Mouse (Mus musculus) MEL (cell line): ENCODE results near the gene Cnih3. TPM values are rescaled to one million over a fixed set of nuclear protein-coding genes. Genes with fewer than 3 reads are reported as not detected.

Experiments
- DNase-seq: peaks from one replicate; pipeline ENCODE4 v3.0.0; 2011; ENCODE audit warnings: low read depth, low spot score
- H3K27ac ChIP-seq: 2 replicates; pipeline ENCODE4 v1.5.1; 2012; ENCODE audit warnings: low read depth, mild to moderate bottlenecking, control low read depth, low read length, moderate library complexity; ENCODE audit not compliant: control insufficient read depth
- H3K27me3 ChIP-seq, 2 experiments: fragments of 150-350 bp in 1 of 2; sonication (generic) in 1 of 2; 2 replicates each; pipeline ENCODE4 v1.6.1; 2012; ENCODE audit warnings: low read length in 2 of 2, mild to moderate bottlenecking in 2 of 2, improper control_type of control experiment in 1 of 2, moderate library complexity in 1 of 2; ENCODE audit not compliant: insufficient read depth in 2 of 2, control insufficient read depth in 1 of 2
- H3K36me3 ChIP-seq, 2 experiments: 2 replicates each; pipeline ENCODE4 v1.6.1; 2012 to 2014; ENCODE audit warnings: low read length in 2 of 2, improper control_type of control experiment in 1 of 2, inconsistent platforms in 1 of 2, mild to moderate bottlenecking in 1 of 2; ENCODE audit not compliant: insufficient read depth in 2 of 2, control insufficient read depth in 1 of 2
- H3K4me1 ChIP-seq, 2 experiments: fragments of 150-350 bp in 1 of 2; sonication (generic) in 1 of 2; 2 replicates each; pipeline ENCODE4 v1.6.1; 2012; ENCODE audit warnings: low read length in 2 of 2, improper control_type of control experiment in 1 of 2, mild to moderate bottlenecking in 1 of 2; ENCODE audit not compliant: insufficient read depth in 2 of 2, control insufficient read depth in 1 of 2
- H3K4me3 ChIP-seq, 2 experiments: fragments of 150-350 bp in 1 of 2; sonication (generic) in 1 of 2; 2 replicates each; pipeline ENCODE4 v1.5.1; 2012; ENCODE audit warnings: low read depth in 2 of 2, low read length in 2 of 2, mild to moderate bottlenecking in 2 of 2, moderate library complexity in 2 of 2, control low read depth in 1 of 2, improper control_type of control experiment in 1 of 2; ENCODE audit not compliant: control insufficient read depth in 1 of 2, insufficient read depth in 1 of 2
- H3K79me2 ChIP-seq: 2 replicates; pipeline ENCODE4 v1.6.1; 2012; ENCODE audit warnings: mild to moderate bottlenecking, low read length, moderate library complexity; ENCODE audit not compliant: control insufficient read depth, poor library complexity, insufficient read depth
- H3K9ac ChIP-seq: 2 replicates; pipeline ENCODE4 v1.6.1; 2012; ENCODE audit warnings: low read depth, mild to moderate bottlenecking, control low read depth, low read length, moderate library complexity; ENCODE audit not compliant: control insufficient read depth, poor library complexity, severe bottlenecking
- H3K9me3 ChIP-seq: fragments of 150-350 bp; sonication (generic); replicated peaks from 2 replicates; pipeline ENCODE4 v1.6.1; 2012; ENCODE audit warnings: mild to moderate bottlenecking, low read length, improper control_type of control experiment, moderate library complexity; ENCODE audit not compliant: insufficient read depth
- CHD1 ChIP-seq: IDR thresholded peaks from 2 replicates; pipeline ENCODE4 v1.6.1; 2012; ENCODE audit warnings: low read depth, mild to moderate bottlenecking, inconsistent platforms, low read length, improper control_type of control experiment
- CHD2 ChIP-seq: IDR thresholded peaks from 2 replicates; pipeline ENCODE4 v1.6.1; 2011; ENCODE audit warnings: low read length, improper control_type of control experiment
- CTCF ChIP-seq, 3 experiments: IDR thresholded peaks in 2 of 3; conservative IDR thresholded peaks in 1 of 3; 2 replicates each; pipeline ENCODE4 v1.5.1; 2011 to 2012; ENCODE audit warnings: low read length in 3 of 3, low read depth in 2 of 3, mild to moderate bottlenecking in 2 of 3, improper control_type of control experiment in 1 of 3, inconsistent platforms in 1 of 3, mixed read lengths in 1 of 3, moderate library complexity in 1 of 3; ENCODE audit not compliant: control insufficient read depth in 1 of 3, insufficient read depth in 1 of 3, poor library complexity in 1 of 3, severe bottlenecking in 1 of 3
- E2F4 ChIP-seq: IDR thresholded peaks from 2 replicates; pipeline ENCODE4 v1.6.1; 2011; ENCODE audit warnings: low read depth, low read length, improper control_type of control experiment, borderline replicate concordance
- ELF1 ChIP-seq: IDR thresholded peaks from 2 replicates; pipeline ENCODE4 v1.6.1; 2014; ENCODE audit warnings: low read depth, mild to moderate bottlenecking, inconsistent platforms, low read length, improper control_type of control experiment, moderate library complexity
- GABPA ChIP-seq: IDR thresholded peaks from 2 replicates; pipeline ENCODE4 v1.6.1; 2012; ENCODE audit warnings: low read depth, mild to moderate bottlenecking, inconsistent platforms, low read length, improper control_type of control experiment, moderate library complexity
- GATA1 ChIP-seq: IDR thresholded peaks from 2 replicates; pipeline ENCODE4 v1.6.1; 2011; ENCODE audit warnings: low read depth, low read length, improper control_type of control experiment
- JUND ChIP-seq: IDR thresholded peaks from 2 replicates; pipeline ENCODE4 v1.6.1; 2011; ENCODE audit warnings: low read depth, mild to moderate bottlenecking, improper control_type of control experiment, low read length
- KAT2A ChIP-seq: conservative IDR thresholded peaks from 2 replicates; pipeline ENCODE4 v1.6.1; 2012; ENCODE audit warnings: low read depth, low read length, improper control_type of control experiment, inconsistent platforms
- MAZ ChIP-seq: IDR thresholded peaks from 2 replicates; pipeline ENCODE4 v1.6.1; 2012; ENCODE audit warnings: low read depth, mild to moderate bottlenecking, inconsistent platforms, low read length, improper control_type of control experiment
- MEF2A ChIP-seq: IDR thresholded peaks from 2 replicates; pipeline ENCODE4 v1.6.1; 2014; ENCODE audit warnings: low read depth, mild to moderate bottlenecking, inconsistent platforms, low read length, improper control_type of control experiment; ENCODE audit not compliant: poor library complexity, insufficient replicate concordance, severe bottlenecking; ENCODE audit errors: extremely low read depth
- NELFE ChIP-seq: IDR thresholded peaks from 2 replicates; pipeline ENCODE4 v1.6.1; 2011; ENCODE audit warnings: low read depth, low read length, improper control_type of control experiment
- NRF1 ChIP-seq: IDR thresholded peaks from 2 replicates; pipeline ENCODE4 v1.6.1; 2014; ENCODE audit warnings: low read depth, mild to moderate bottlenecking, inconsistent platforms, low read length, improper control_type of control experiment, moderate library complexity; ENCODE audit not compliant: poor library complexity, insufficient read depth, severe bottlenecking
- RAD21 ChIP-seq: IDR thresholded peaks from 2 replicates; pipeline ENCODE4 v1.6.1; 2011; ENCODE audit warnings: mild to moderate bottlenecking, low read depth, low read length, improper control_type of control experiment
- RCOR1 ChIP-seq: IDR thresholded peaks from 2 replicates; pipeline ENCODE4 v1.6.1; 2012; ENCODE audit warnings: low read depth, mild to moderate bottlenecking, inconsistent platforms, low read length, improper control_type of control experiment
- SIN3A ChIP-seq: IDR thresholded peaks from 2 replicates; pipeline ENCODE4 v1.6.1; 2012; ENCODE audit warnings: low read length, improper control_type of control experiment, inconsistent platforms
- SMC3 ChIP-seq: IDR thresholded peaks from 2 replicates; pipeline ENCODE4 v1.6.1; 2011; ENCODE audit warnings: low read depth, low read length, improper control_type of control experiment
- TBP ChIP-seq: IDR thresholded peaks from 2 replicates; pipeline ENCODE4 v1.8.0; 2011; ENCODE audit warnings: low read depth, low read length, improper control_type of control experiment
- USF1 ChIP-seq: IDR thresholded peaks from 2 replicates; pipeline ENCODE4 v1.6.1; 2014; ENCODE audit warnings: low read depth, mild to moderate bottlenecking, inconsistent platforms, low read length, improper control_type of control experiment, moderate library complexity
- USF2 ChIP-seq, 2 experiments: IDR thresholded peaks; 2 replicates each; pipeline ENCODE4 v1.6.1; 2011 to 2012; ENCODE audit warnings: improper control_type of control experiment in 2 of 2, low read length in 2 of 2, borderline replicate concordance in 1 of 2, inconsistent platforms in 1 of 2, low read depth in 1 of 2, mild to moderate bottlenecking in 1 of 2; ENCODE audit not compliant: insufficient read depth in 1 of 2
- ZC3H11A ChIP-seq: IDR thresholded peaks from 2 replicates; pipeline ENCODE4 v1.6.1; 2012; ENCODE audit warnings: low read depth, mild to moderate bottlenecking, inconsistent platforms, low read length, improper control_type of control experiment
- ZKSCAN1 ChIP-seq: IDR thresholded peaks from 2 replicates; pipeline ENCODE4 v1.6.1; 2012; ENCODE audit warnings: low read depth, mild to moderate bottlenecking, inconsistent platforms, low read length, improper control_type of control experiment, moderate library complexity
- ZMIZ1 ChIP-seq: IDR thresholded peaks from 2 replicates; pipeline ENCODE4 v1.6.1; 2012; ENCODE audit warnings: low read depth, mild to moderate bottlenecking, inconsistent platforms, low read length, improper control_type of control experiment, moderate library complexity
- ZNF384 ChIP-seq: IDR thresholded peaks from 2 replicates; pipeline ENCODE4 v1.6.1; 2012; ENCODE audit warnings: low read depth, mild to moderate bottlenecking, inconsistent platforms, low read length, improper control_type of control experiment
- polyA plus RNA-seq, 2 experiments: library from polyadenylated mRNA; stranded (reverse) in 1 of 2; unstranded in 1 of 2; fragments of >175 nt in 1 of 2; fragments of >200 nt in 1 of 2; gene quantifications; 2 replicates each; pipeline versions ENCODE4 v1.2.1 to v1.2.4; 2012; ENCODE audit warnings: low replicate concordance in 2 of 2, low read depth in 1 of 2; ENCODE audit not compliant: insufficient read length in 2 of 2, insufficient read depth in 1 of 2, missing spikeins in 1 of 2
- total RNA-seq: library from RNA; depleted of rRNA; stranded (reverse); fragments of 300-350 nt; gene quantifications from 2 replicates; pipeline ENCODE4 v1.2.3, GENCODE M21; 2012

The Cnih3 gene
- total and polyA plus RNA-seq, 3 experiments = not detected

DNA sequence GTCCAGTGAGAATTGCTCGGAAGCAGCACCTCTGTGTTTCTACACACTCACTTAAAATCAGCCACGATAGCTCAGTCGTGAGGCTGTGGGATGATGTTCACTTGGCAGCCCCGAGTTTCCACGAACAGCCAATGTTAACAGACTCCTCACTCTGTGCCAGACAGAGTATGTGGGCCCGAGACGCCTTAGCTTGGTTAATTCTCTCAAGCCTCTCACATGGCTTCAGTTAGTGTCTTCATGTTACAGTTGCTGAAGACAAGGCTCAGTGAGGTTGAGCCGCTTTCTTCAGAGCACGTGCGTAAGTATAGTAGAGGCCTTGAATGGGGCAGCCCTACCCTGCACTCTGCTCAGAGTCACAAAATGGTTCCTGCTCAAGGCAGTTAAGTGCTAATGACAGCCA lies 38.1 kb upstream of the Cnih3 start:
- no peaks in the 10 kb centered on the region for H3K79me2 ChIP-seq
- no peak overlapping the region for H3K4me3 ChIP-seq
- H3K4me1 ChIP-seq = peaks cover 0 to 16% of the 10 kb centered on the region in 2 experiments; a peak in 3 of 4 replicates
- peaks cover 0 to 8% of the 10 kb centered on the region in 2 experiments; a peak in 2 of 4 replicates for H3K36me3 ChIP-seq
- peaks cover 0 to 2% of the 10 kb centered on the region in 2 experiments; a peak in 1 of 4 replicates for H3K27me3 ChIP-seq
- no peak for DNase-seq
- TF ChIP-seq GATA1 = no peak
- no peaks in the 10 kb centered on the region for H3K9me3 ChIP-seq
- H3K27ac ChIP-seq = no peak overlapping the region
- no peak overlapping the region for H3K9ac ChIP-seq

DNA sequence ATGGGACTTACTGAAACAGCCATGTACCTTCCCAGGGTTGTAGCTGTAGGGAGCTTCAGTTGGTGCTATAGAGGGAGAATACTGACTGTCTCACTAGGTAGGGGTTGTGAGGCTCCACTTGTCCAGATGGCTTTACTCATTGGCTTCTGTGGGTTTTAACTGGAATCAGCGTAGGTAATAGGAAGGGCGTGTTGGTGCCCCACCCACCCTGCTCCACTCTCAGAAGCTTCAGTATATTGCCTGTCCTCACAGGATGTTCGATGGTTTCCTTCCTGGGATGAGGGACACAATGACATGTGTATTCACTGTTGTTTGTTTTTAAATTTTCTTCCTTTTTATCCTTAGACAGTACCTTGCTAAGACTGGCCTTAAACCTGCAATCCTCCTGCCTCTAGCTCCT lies 37.1 kb upstream of the Cnih3 start:
- Histone ChIP-seq H3K36me3 (peaks cover 0 to 8% of the 10 kb centered on the region in 2 experiments; a peak in 2 of 4 replicates), H3K4me1 (peaks cover 0 to 16% of the 10 kb centered on the region in 2 experiments; a peak in 3 of 4 replicates), H3K27me3 (peaks cover 0 to 2% of the 10 kb centered on the region in 2 experiments; a peak in 1 of 4 replicates), H3K9ac (no peak overlapping the region), H3K27ac (no peak overlapping the region), H3K79me2 (no peaks in the 10 kb centered on the region), H3K9me3 (no peaks in the 10 kb centered on the region), H3K4me3 (no peak overlapping the region)
- no peak for DNase-seq
- TF ChIP-seq ZC3H11A (no peak), SMC3 (no peak), E2F4 (no peak)

DNA sequence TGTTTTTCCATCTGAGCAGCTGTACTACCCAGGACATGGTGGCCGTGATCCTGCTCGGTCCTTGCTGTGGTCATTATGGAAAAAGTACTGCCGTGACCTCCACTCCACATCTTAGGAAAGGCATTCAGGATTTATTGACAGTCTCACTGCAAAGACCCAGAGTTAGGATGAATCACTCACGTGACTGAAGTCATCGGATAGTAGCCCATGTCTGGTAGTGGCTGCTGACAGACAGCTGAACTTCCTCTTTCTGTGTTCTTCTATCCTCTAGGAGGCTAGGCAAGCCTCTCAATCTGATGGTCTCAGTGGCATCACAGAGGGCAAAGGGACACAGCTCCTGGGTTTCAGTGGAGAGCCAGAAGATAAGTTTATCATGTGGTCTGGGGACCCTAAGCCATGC lies 35.9 kb upstream of the Cnih3 start:
- Histone ChIP-seq H3K27ac (no peak overlapping the region), H3K4me3 (no peak overlapping the region), H3K4me1 (peaks cover 0 to 16% of the 10 kb centered on the region in 2 experiments; a peak in 3 of 4 replicates), H3K9me3 (no peaks in the 10 kb centered on the region), H3K27me3 (peaks cover 0 to 2% of the 10 kb centered on the region in 2 experiments; a peak in 1 of 4 replicates), H3K9ac (no peak overlapping the region), H3K36me3 (peaks cover 0 to 4% of the 10 kb centered on the region in 2 experiments; a peak in 2 of 4 replicates), H3K79me2 (no peaks in the 10 kb centered on the region)
- DNase-seq = peak; percentile 81
- TF ChIP-seq ZNF384 (no peak), RCOR1 (0 out of 2 replicates have a peak, but pooled peaks have one; percentile 29), ZKSCAN1 (no peak), RAD21 (no peak), MAZ (no peak), ELF1 (no peak), NRF1 (no peak), USF1 (peak; percentile 91), ZC3H11A (no peak), GABPA (no peak), USF2 (IDR thresholded peaks at IDR 0.05; ENCODE audit: borderline replicate concordance in 1 of 2, insufficient read depth in 1 of 2, low read depth in 1 of 2, low read length in 2 of 2) (peak in 1 of 2 experiments; percentile 66; a peak in 2 of 4 replicates), CTCF (IDR thresholded peaks at IDR 0.05 in 2 of 3, conservative IDR thresholded peaks at IDR 0.05 in 1 of 3; ENCODE audit: control insufficient read depth in 1 of 3, insufficient read depth in 1 of 3, low read depth in 2 of 3, low read length in 3 of 3, poor library complexity in 1 of 3, severe bottlenecking in 1 of 3) (no peak), MEF2A (no peak), CHD2 (no peak), SMC3 (no peak), ZMIZ1 (no peak), SIN3A (no peak; the same call in 1 of the 2 replicates), TBP (no peak), CHD1 (no peak), KAT2A (no peak), JUND (no peak), NELFE (no peak), GATA1 (0 out of 2 replicates have a peak, but pooled peaks have one; percentile 10)
